Mouse (Mus musculus) neutrophil, adult 5-6 weeks (primary cell): Measurements from ENCODE around the gene Lin28b. TPM values are rescaled to one million over a fixed set of nuclear protein-coding genes. Genes with fewer than 3 reads are reported as not detected.
"Not testable (repeated sequence)": the region's sequence is repeated elsewhere in the genome, so short reads cannot be mapped to it uniquely, and the experiment has no call there.

ENCODE experiments used
- ATAC-seq: fragments of 151-379, 151-347 bp; 2 replicates; pipeline ENCODE4 v1.8.0; 2017; ENCODE audit warnings: mild to moderate bottlenecking, moderate TSS enrichment; ENCODE audit not compliant: insufficient number of reproducible peaks, poor library complexity, low FRiP score, severe bottlenecking; ENCODE audit errors: extremely low read depth
- total RNA-seq: library from RNA; stranded (forward); fragments of 200-1000 nt; gene quantifications from 2 replicates; pipeline ENCODE4 v1.2.3, GENCODE M21; 2017

Gene Lin28b
- total RNA-seq, 1 experiment from 2014 or later, result 0.12 TPM

- no peak for ATAC-seq
Measured at GRCm38 (mm10) chr10:45422372-45422771, 63.8 kb downstream of the Lin28b start.

GRCm38 (mm10) chr10:45412144-45412543, 74.1 kb downstream of the Lin28b start:
- ATAC-seq, result no peak

- ATAC-seq, result no peak
Measured at GRCm38 (mm10) chr10:45411741-45412140, 74.5 kb downstream of the Lin28b start.

GRCm38 (mm10) chr10:45410624-45411341, 75.4 kb downstream of the Lin28b start:
- no peak for ATAC-seq

GRCm38 (mm10) chr10:45399702-45400243, 86.4 kb downstream of the Lin28b start:
- no peak for ATAC-seq

GRCm38 (mm10) chr10:45398211-45398610, 88.0 kb downstream of the Lin28b start:
- no peak for ATAC-seq

- ATAC-seq, result no peak
Measured at GRCm38 (mm10) chr10:45382637-45382958, 103.6 kb downstream of the Lin28b start.

GRCm38 (mm10) chr10:45381937-45382636, 104.1 kb downstream of the Lin28b start:
- no peak for ATAC-seq

- no peak for ATAC-seq
Measured at GRCm38 (mm10) chr10:45378269-45378668, 107.9 kb downstream of the Lin28b start.

- ATAC-seq, result peak; percentile 51; the same call in 1 of the 2 replicates
Measured at GRCm38 (mm10) chr10:45372994-45373692, 113.1 kb downstream of the Lin28b start.

GRCm38 (mm10) chr10:45370545-45370944, 115.7 kb downstream of the Lin28b start:
- ATAC-seq, result no peak

- ATAC-seq, result no peak
Measured at GRCm38 (mm10) chr10:45369639-45370038, 116.6 kb downstream of the Lin28b start.

GRCm38 (mm10) chr10:45366987-45367705, 119.0 kb downstream of the Lin28b start:
- ATAC-seq, result no peak

GRCm38 (mm10) chr10:45363396-45363795, 122.8 kb downstream of the Lin28b start:
- ATAC-seq, result no peak

GRCm38 (mm10) chr10:45356091-45356490, 130.1 kb downstream of the Lin28b start:
- no peak for ATAC-seq

GRCm38 (mm10) chr10:45348143-45348542, 138.1 kb downstream of the Lin28b start:
- not testable (repeated sequence) for ATAC-seq

GRCm38 (mm10) chr10:45345217-45345616, 141.0 kb downstream of the Lin28b start:
- ATAC-seq, result no peak

GRCm38 (mm10) chr10:45344381-45344780, 141.8 kb downstream of the Lin28b start:
- ATAC-seq, result no peak

GRCm38 (mm10) chr10:45339106-45339505, 147.1 kb downstream of the Lin28b start:
- ATAC-seq, result no peak
